In genomic region chr1:74121821-74122576, GRCm38 (mm10) we compare ENCODE assay signal across 10 mouse cellular contexts. TPM values are rescaled to one million over a fixed set of nuclear protein-coding genes. Genes with fewer than 3 reads are reported as not detected.
DNase-seq lines count a peak whose midpoint lies in the region; ATAC-seq lines count a peak whose summit lies in the region.
"Had no signal": no experiment of that assay in that cellular context is flagged by ENCODE, and none has a peak within 500 bp of the region (broad histone marks: within the 10 kb centered on the region; RNA-seq: fewer than 3 reads in every experiment).

No protein-coding gene starts in this region.

- intact Hi-C loops in heart, postnatal 10 days (cut with DNase I): loop anchor here (2.0 kb wide), 1 partner anchor 17 kb away; no protein-coding TSS in a partner anchor
- intact Hi-C loops in left cerebral cortex, postnatal 14 days (cut with DNase I): loop anchor here (5.0 kb wide), 1 partner anchor 40 kb away; no protein-coding TSS in a partner anchor

- H3K27me3 ChIP-seq in kidney, embryonic 15.5 days: peaks cover 37% of the 10 kb centered on the region

- H3K4me3 ChIP-seq in kidney, embryonic 15.5 days (replicated peaks): no peak overlapping the region
- H3K4me3 ChIP-seq: embryonic facial prominence, embryonic 13.5 days had no signal

- no peak overlapping the region for H3K4me2 ChIP-seq in kidney, embryonic 15.5 days
- H3K4me2 ChIP-seq: embryonic facial prominence, embryonic 13.5 days had no signal

- no peak for ATAC-seq in kidney, embryonic 15.5 days (replicated peaks; ENCODE audit: low FRiP score)

- H3K9me3 ChIP-seq in kidney, embryonic 15.5 days (replicated peaks): no peaks in the 10 kb centered on the region
- H3K9me3 ChIP-seq: embryonic facial prominence, embryonic 13.5 days had no signal

- DNase-seq in kidney, adult 18-20 months: peak; percentile 89
- peak; percentile 50 for DNase-seq in adrenal gland, adult 8-10 months
- peak; percentile 80 to 83 for DNase-seq in heart, postnatal 10 days
- DNase-seq in left cerebral cortex, postnatal 14 days (ENCODE audit: low spot score in 2 of 2): peak; percentile 64 to 86
- DNase-seq in right cerebral cortex, adult 2 months (ENCODE audit: low spot score in 2 of 2): peak; percentile 60 to 64
- DNase-seq in B cell, adult 2 months: no peak
- no peak for DNase-seq in spleen, postnatal 36 days (ENCODE audit: low spot score in 2 of 2)

- no peaks in the 10 kb centered on the region for H3K36me3 ChIP-seq in kidney, embryonic 15.5 days
- H3K36me3 ChIP-seq: embryonic facial prominence, embryonic 13.5 days had no signal

- 40% methylated on average over 9 of the region's 9 CpGs for WGBS in kidney, embryonic 15.5 days

- no peak overlapping the region for H3K9ac ChIP-seq in kidney, embryonic 15.5 days
- H3K9ac ChIP-seq: embryonic facial prominence, embryonic 13.5 days had no signal

- no peak overlapping the region for H3K27ac ChIP-seq in kidney, embryonic 15.5 days
- H3K27ac ChIP-seq: embryonic facial prominence, embryonic 13.5 days had no signal

- H3K4me1 ChIP-seq in kidney, embryonic 15.5 days: peaks cover 31% of the 10 kb centered on the region

RNA-seq across cellular contexts. Expression of gene Tns1, which starts 2.2 kb away (rescaled TPM):
- 62.7 and 70.9 TPM in 2 replicates for polyA plus RNA-seq in kidney, embryonic 15.5 days (2015; fragmentation: Nextera tagmentation; extraction: Ambion mirVana)
- total RNA-seq in adrenal gland, adult 8-10 months (2022): 100 to 1,000 TPM; 461 to 578 (median 489) TPM
- total RNA-seq in heart, postnatal 10 days (2021): 100 to 1,000 TPM; 532 to 688 TPM
- total RNA-seq in left cerebral cortex, postnatal 14 days (2021): 10 to 100 TPM; 30.2 to 39.1 TPM
- total RNA-seq: MEL had no signal

RNA-seq across cellular contexts. Expression of gene Rufy4, which starts 3.3 kb away (rescaled TPM):
- 0.17 and 0.40 TPM in 2 replicates for polyA plus RNA-seq in kidney, embryonic 15.5 days (2015; fragmentation: Nextera tagmentation; extraction: Ambion mirVana)
- total RNA-seq in adrenal gland, adult 8-10 months (2022): 1 to 10 TPM; 1.3 to 4.4 (median 2.8) TPM
- total RNA-seq in heart, postnatal 10 days (2021): 1 to 10 TPM; 1.2 to 1.5 TPM
- under 1 TPM in 1 of 2 experiments, not detected in 1; 0.17 TPM for total RNA-seq in left cerebral cortex, postnatal 14 days (2021)

RNA-seq across cellular contexts. Expression of gene Cxcr2, which starts 31.8 kb away (rescaled TPM):
- 0.12 and 0.16 TPM in 2 replicates for polyA plus RNA-seq in kidney, embryonic 15.5 days (2015; fragmentation: Nextera tagmentation; extraction: Ambion mirVana)
- total RNA-seq in adrenal gland, adult 8-10 months (2022): under 1 TPM in 1 of 4 experiments, not detected in 3; 0.10 TPM
- under 1 TPM; 0.14 to 0.17 TPM for total RNA-seq in heart, postnatal 10 days (2021)
- total RNA-seq in left cerebral cortex, postnatal 14 days (2021): under 1 TPM; 0.11 to 0.17 TPM

Comparison
In these comparisons a context has a peak if more than half of its experiments do, and no peak if none do; other contexts are left out.
1. DNase-seq: peak in kidney, adult 18-20 months (single experiment), adrenal gland, adult 8-10 months (single experiment), heart, postnatal 10 days (2 of 2), left cerebral cortex, postnatal 14 days (2 of 2) and right cerebral cortex, adult 2 months (2 of 2); none in B cell, adult 2 months (0 of 2) and spleen, postnatal 36 days (0 of 2).
2. RNA of gene Tns1, which starts 2.2 kb away (total RNA-seq): 532 to 688 TPM in heart, postnatal 10 days and 461 to 578 TPM in adrenal gland, adult 8-10 months; 30.2 to 39.1 TPM in left cerebral cortex, postnatal 14 days; every median in the first group is over 10 times any median in the second.